Mouse (Mus musculus): ENCODE results near the gene Slc13a2. TPM values are rescaled to one million over a fixed set of nuclear protein-coding genes. Genes with fewer than 3 reads are reported as not detected.

Gene Slc13a2
- polyA plus RNA-seq (2012; rRNA removed): 91.0 and 105 TPM in 2 replicates

GRCm38 (mm10) chr11:78422055-78422819, at the start of gene Slc13a2:
Gene Slc13a2, minus strand, starts transcription at chr11:78422217.
- peak within 1 kb of the TSS; percentile 72 for H3K27ac ChIP-seq (ENCODE audit: insufficient read depth, low read depth, low read length)
- peaks cover 10% of the 10 kb centered on the region; the same call in 1 of the 2 replicates for H3K4me1 ChIP-seq (ENCODE audit: control insufficient read depth, insufficient read depth, low read length)
- peak; percentile 92 for DNase-seq
- no peaks in the 10 kb centered on the region for H3K36me3 ChIP-seq (ENCODE audit: control insufficient read depth, insufficient read depth, low read length)
- H3K4me3 ChIP-seq (ENCODE audit: insufficient read depth, low read depth, low read length): peak within 1 kb of the TSS; percentile 48
- 12% methylated on average over 13 of the region's 13 CpGs for WGBS
- peak; percentile 48; the same call in 1 of the 2 replicates for TF ChIP-seq CTCF (conservative IDR thresholded peaks at IDR 0.05; ENCODE audit: insufficient read depth, insufficient read length, low read depth, low read length)
- peak; percentile 93 for TF ChIP-seq POLR2A (IDR thresholded peaks at IDR 0.05; ENCODE audit: low read depth, low read length)
- no peaks in the 10 kb centered on the region for H3K27me3 ChIP-seq (replicated peaks; ENCODE audit: control insufficient read depth, insufficient read depth, low read length)

GRCm38 (mm10) chr11:78471326-78472103, 49.5 kb upstream of the Slc13a2 start:
- no peak for DNase-seq
- no peaks in the 10 kb centered on the region for H3K4me1 ChIP-seq (ENCODE audit: control insufficient read depth, insufficient read depth, low read length)
- H3K27me3 ChIP-seq (replicated peaks; ENCODE audit: control insufficient read depth, insufficient read depth, low read length): no peaks in the 10 kb centered on the region
- H3K4me3 ChIP-seq (ENCODE audit: insufficient read depth, low read depth, low read length): no peak overlapping the region
- no peak overlapping the region for H3K27ac ChIP-seq (ENCODE audit: insufficient read depth, low read depth, low read length)
- WGBS: 89% methylated on average over 10 of the region's 10 CpGs
- no peaks in the 10 kb centered on the region for H3K36me3 ChIP-seq (ENCODE audit: control insufficient read depth, insufficient read depth, low read length)
- TF ChIP-seq CTCF (conservative IDR thresholded peaks at IDR 0.05; ENCODE audit: insufficient read depth, insufficient read length, low read depth, low read length) (no peak), POLR2A (IDR thresholded peaks at IDR 0.05; ENCODE audit: low read depth, low read length) (no peak)

GRCm38 (mm10) chr11:78467932-78468331, 45.9 kb upstream of the Slc13a2 start:
- TF ChIP-seq POLR2A (IDR thresholded peaks at IDR 0.05; ENCODE audit: low read depth, low read length) (no peak), CTCF (conservative IDR thresholded peaks at IDR 0.05; ENCODE audit: insufficient read depth, insufficient read length, low read depth, low read length) (no peak)
- WGBS: 59% methylated on average over 3 of the region's 3 CpGs
- no peak overlapping the region for H3K27ac ChIP-seq (ENCODE audit: insufficient read depth, low read depth, low read length)

GRCm38 (mm10) chr11:78467515-78467914, 45.5 kb upstream of the Slc13a2 start:
- Histone ChIP-seq H3K4me1 (ENCODE audit: control insufficient read depth, insufficient read depth, low read length) (0 out of 2 replicates have a peak, but pooled peaks cover 5% of the 10 kb centered on the region), H3K27ac (ENCODE audit: insufficient read depth, low read depth, low read length) (no peak overlapping the region), H3K4me3 (ENCODE audit: insufficient read depth, low read depth, low read length) (no peak overlapping the region), H3K36me3 (ENCODE audit: control insufficient read depth, insufficient read depth, low read length) (no peaks in the 10 kb centered on the region), H3K27me3 (replicated peaks; ENCODE audit: control insufficient read depth, insufficient read depth, low read length) (no peaks in the 10 kb centered on the region)
- TF ChIP-seq POLR2A (IDR thresholded peaks at IDR 0.05; ENCODE audit: low read depth, low read length) (no peak), CTCF (conservative IDR thresholded peaks at IDR 0.05; ENCODE audit: insufficient read depth, insufficient read length, low read depth, low read length) (no peak)
- no peak for DNase-seq
- 72% methylated on average over 7 of the region's 7 CpGs for WGBS

More at GRCm38 (mm10) chr11:78467932-78468331, 45.9 kb upstream of the Slc13a2 start:
- no peaks in the 10 kb centered on the region for H3K36me3 ChIP-seq (ENCODE audit: control insufficient read depth, insufficient read depth, low read length)
- no peak for DNase-seq
- 0 out of 2 replicates have a peak, but pooled peaks cover 5% of the 10 kb centered on the region for H3K4me1 ChIP-seq (ENCODE audit: control insufficient read depth, insufficient read depth, low read length)
- no peaks in the 10 kb centered on the region for H3K27me3 ChIP-seq (replicated peaks; ENCODE audit: control insufficient read depth, insufficient read depth, low read length)
- H3K4me3 ChIP-seq (ENCODE audit: insufficient read depth, low read depth, low read length): no peak overlapping the region

GRCm38 (mm10) chr11:78466242-78466912, 44.4 kb upstream of the Slc13a2 start:
- peak overlapping the region; percentile 72 for H3K4me3 ChIP-seq (ENCODE audit: insufficient read depth, low read depth, low read length)
- 0 out of 2 replicates have a peak, but pooled peaks cover 5% of the 10 kb centered on the region for H3K4me1 ChIP-seq (ENCODE audit: control insufficient read depth, insufficient read depth, low read length)
- no peaks in the 10 kb centered on the region for H3K27me3 ChIP-seq (replicated peaks; ENCODE audit: control insufficient read depth, insufficient read depth, low read length)
- 52% methylated on average over 23 of the region's 23 CpGs for WGBS
- H3K36me3 ChIP-seq (ENCODE audit: control insufficient read depth, insufficient read depth, low read length): no peaks in the 10 kb centered on the region
- TF ChIP-seq POLR2A (IDR thresholded peaks at IDR 0.05; ENCODE audit: low read depth, low read length) (no peak), CTCF (conservative IDR thresholded peaks at IDR 0.05; ENCODE audit: insufficient read depth, insufficient read length, low read depth, low read length) (no peak)
- DNase-seq: no peak
- H3K27ac ChIP-seq (ENCODE audit: insufficient read depth, low read depth, low read length): no peak overlapping the region

GRCm38 (mm10) chr11:78465568-78466180, 43.7 kb upstream of the Slc13a2 start, which contains the start of gene Slc46a1:
Gene Slc46a1, plus strand, starts transcription at chr11:78465697.
- Histone ChIP-seq H3K27me3 (replicated peaks; ENCODE audit: control insufficient read depth, insufficient read depth, low read length) (no peaks in the 10 kb centered on the region), H3K4me1 (ENCODE audit: control insufficient read depth, insufficient read depth, low read length) (0 out of 2 replicates have a peak, but pooled peaks cover 5% of the 10 kb centered on the region), H3K36me3 (ENCODE audit: control insufficient read depth, insufficient read depth, low read length) (no peaks in the 10 kb centered on the region), H3K4me3 (ENCODE audit: insufficient read depth, low read depth, low read length) (peak within 1 kb of the TSS; percentile 72), H3K27ac (ENCODE audit: insufficient read depth, low read depth, low read length) (peak within 1 kb of the TSS; percentile 76)
- under 1% methylated on average over 41 of the region's 41 CpGs for WGBS
- DNase-seq: peak; percentile 93
- TF ChIP-seq POLR2A (IDR thresholded peaks at IDR 0.05; ENCODE audit: low read depth, low read length) (no peak), CTCF (conservative IDR thresholded peaks at IDR 0.05; ENCODE audit: insufficient read depth, insufficient read length, low read depth, low read length) (no peak)
